ENCODE assay signal across 9 mouse cellular contexts in genomic region chr5:111195488-111196485, GRCm38 (mm10).
DNase-seq lines count a peak whose midpoint lies in the region; ATAC-seq and TF ChIP-seq lines count a peak whose summit lies in the region.
"Had no signal": no experiment of that assay in that cellular context is flagged by ENCODE, and none has a peak within 500 bp of the region (broad histone marks: within the 10 kb centered on the region; RNA-seq: fewer than 3 reads in every experiment).

No protein-coding gene starts in this region.

- TF ChIP-seq POLR2A in cerebellum, adult 2 months (IDR thresholded peaks at IDR 0.05; ENCODE audit: borderline replicate concordance, insufficient read depth, low read length): no peak

- H3K9ac ChIP-seq in lung, embryonic 16.5 days (ENCODE audit: low read length): no peak overlapping the region
- no peak overlapping the region for H3K9ac ChIP-seq in hindbrain, embryonic 15.5 days

- DNase-seq in lung, postnatal 14 days: no peak
- DNase-seq in cerebellum, adult 2 months: peak; percentile 64 to 76
- peak; percentile 60 for DNase-seq in retina, postnatal 1 day
- no peak for DNase-seq in yolk sac, embryonic 10.5 days (ENCODE audit: low spot score)
- DNase-seq in gastrocnemius, postnatal 4 days (ENCODE audit: low spot score in 2 of 2): no peak
- no peak for DNase-seq in spleen, adult 12 weeks (ENCODE audit: low spot score)

- WGBS in lung, embryonic 16.5 days: 44% methylated on average over 11 of the region's 11 CpGs
- WGBS in cerebellum, adult 2 months: 36% methylated on average over 11 of the region's 11 CpGs
- WGBS in hindbrain, embryonic 15.5 days: 43% methylated on average over 11 of the region's 11 CpGs

- no peak overlapping the region for H3K4me3 ChIP-seq in lung, embryonic 16.5 days (ENCODE audit: low read length)
- H3K4me3 ChIP-seq in cerebellum, adult 2 months (replicated peaks; ENCODE audit: insufficient read depth, low read depth, low read length): no peak overlapping the region
- no peak overlapping the region for H3K4me3 ChIP-seq in hindbrain, embryonic 15.5 days

- H3K9me3 ChIP-seq in lung, embryonic 16.5 days (ENCODE audit: control insufficient read depth, low read length): no peaks in the 10 kb centered on the region
- H3K9me3 ChIP-seq in hindbrain, embryonic 15.5 days: no peaks in the 10 kb centered on the region
- H3K9me3 ChIP-seq: G1E had no signal

- 0 out of 2 replicates have a peak, but pooled peaks have one; percentile 16 for ATAC-seq in lung, embryonic 16.5 days (ENCODE audit: low read depth)
- peak; percentile 76 for ATAC-seq in hindbrain, embryonic 15.5 days (ENCODE audit: low FRiP score, low read depth)

- no peak for TF ChIP-seq CTCF in cerebellum, adult 2 months (IDR thresholded peaks at IDR 0.05; ENCODE audit: borderline replicate concordance, insufficient read depth, low read depth, low read length)

- no peak overlapping the region for H3K4me2 ChIP-seq in lung, embryonic 16.5 days (ENCODE audit: low read depth, low read length)
- H3K4me2 ChIP-seq in hindbrain, embryonic 15.5 days: no peak overlapping the region

- H3K27me3 ChIP-seq in lung, embryonic 16.5 days (ENCODE audit: control insufficient read depth, insufficient read depth, low read depth, low read length): no peaks in the 10 kb centered on the region
- no peaks in the 10 kb centered on the region for H3K27me3 ChIP-seq in cerebellum, adult 2 months (ENCODE audit: control insufficient read depth, insufficient read depth, low read length)
- no peaks in the 10 kb centered on the region for H3K27me3 ChIP-seq in hindbrain, embryonic 15.5 days

- peaks cover 7% of the 10 kb centered on the region for H3K4me1 ChIP-seq in lung, embryonic 16.5 days (replicated peaks; ENCODE audit: control insufficient read depth, insufficient read depth, low read length)
- H3K4me1 ChIP-seq in cerebellum, adult 2 months (ENCODE audit: control insufficient read depth, insufficient read depth, low read length): peaks cover 22% of the 10 kb centered on the region
- H3K4me1 ChIP-seq in hindbrain, embryonic 15.5 days (replicated peaks): peaks cover 68% of the 10 kb centered on the region

- H3K36me3 ChIP-seq in lung, embryonic 16.5 days (ENCODE audit: control insufficient read depth, insufficient read depth, low read length): no peaks in the 10 kb centered on the region
- H3K36me3 ChIP-seq in hindbrain, embryonic 15.5 days: no peaks in the 10 kb centered on the region
- H3K36me3 ChIP-seq: G1E had no signal

- no peak overlapping the region for H3K27ac ChIP-seq in lung, embryonic 16.5 days (ENCODE audit: low read length)
- no peak overlapping the region for H3K27ac ChIP-seq in cerebellum, adult 2 months (ENCODE audit: insufficient read depth, low read length)
- peak overlapping the region; percentile 61 for H3K27ac ChIP-seq in hindbrain, embryonic 15.5 days (replicated peaks)

Comparison
In these comparisons a context has a peak if more than half of its experiments do, and no peak if none do; other contexts are left out.
1. DNase-seq: peak in cerebellum, adult 2 months (2 of 2) and retina, postnatal 1 day (single experiment); none in lung, postnatal 14 days (single experiment), yolk sac, embryonic 10.5 days (single experiment), gastrocnemius, postnatal 4 days (0 of 2) and spleen, adult 12 weeks (single experiment).